Mouse (Mus musculus): Measurements from ENCODE around the gene As3mt.

- TF ChIP-seq CTCF (IDR thresholded peaks at IDR 0.05; ENCODE audit: control insufficient read depth, insufficient read depth, insufficient read length) (no peak), MAX (IDR thresholded peaks at IDR 0.05) (no peak), MYOG (IDR thresholded peaks at IDR 0.05; ENCODE audit: control insufficient read depth, extremely low read depth, insufficient read length) (no peak), USF1 (IDR thresholded peaks at IDR 0.05; ENCODE audit: low read depth) (no peak)
Observed at GRCm38 (mm10) chr19:46724411-46724810, 17.2 kb downstream of the As3mt start.
